Mouse (Mus musculus): ENCODE data around the gene Kctd19. TPM values are rescaled to one million over a fixed set of nuclear protein-coding genes. Genes with fewer than 3 reads are reported as not detected.

Gene Kctd19
- not detected in 2 replicates for polyA plus RNA-seq (2014; fragmentation: Nextera tagmentation; extraction: Ambion mirVana)

GRCm38 (mm10) chr8:105413391-105413790 lies at the start of gene Kctd19, which contains the start of gene Lrrc36:
Gene Kctd19 (minus strand): TSS chr8:105413502.
Gene Lrrc36 (plus strand): TSS chr8:105413571.
- peak; percentile 53 for DNase-seq
- WGBS = 2% methylated on average over 34 of the region's 34 CpGs

GRCm38 (mm10) chr8:105461085-105461803 lies 47.9 kb upstream of the Kctd19 start:
- WGBS = 72% methylated on average over 13 of the region's 13 CpGs
- no peak overlapping the region for H3K4me2 ChIP-seq (ENCODE audit: low read length)
- no peak for ATAC-seq (ENCODE audit: low FRiP score, low TSS enrichment)

More at GRCm38 (mm10) chr8:105413391-105413790, at the start of gene Kctd19, which contains the start of gene Lrrc36:
- Histone ChIP-seq H3K9me3 (ENCODE audit: control insufficient read depth, low read length) (no peaks in the 10 kb centered on the region), H3K9ac (replicated peaks; ENCODE audit: low read length) (no peak within 1 kb of the TSS), H3K4me2 (ENCODE audit: low read length) (peak within 1 kb of the TSS; percentile 53), H3K4me1 (ENCODE audit: control insufficient read depth, insufficient read depth, low read length) (peaks cover 6% of the 10 kb centered on the region), H3K4me3 (replicated peaks; ENCODE audit: low read depth, low read length) (peak within 1 kb of the TSS; percentile 27), H3K27me3 (ENCODE audit: control insufficient read depth, insufficient read depth, low read length) (0 out of 2 replicates have a peak, but pooled peaks cover 4% of the 10 kb centered on the region), H3K27ac (replicated peaks; ENCODE audit: low read depth, low read length) (no peak within 1 kb of the TSS), H3K36me3 (ENCODE audit: control insufficient read depth, insufficient read depth, low read length) (no peaks in the 10 kb centered on the region)
- ATAC-seq (ENCODE audit: low FRiP score, low TSS enrichment) = peak; percentile 50; the same call in 1 of the 2 replicates

GRCm38 (mm10) chr8:105455218-105455617 lies 41.9 kb upstream of the Kctd19 start:
- no peak overlapping the region for H3K9ac ChIP-seq (replicated peaks; ENCODE audit: low read length)
- H3K27ac ChIP-seq (replicated peaks; ENCODE audit: low read depth, low read length) = no peak overlapping the region
- ATAC-seq (ENCODE audit: low FRiP score, low TSS enrichment) (no peak), DNase-seq (no peak)
- H3K4me1 ChIP-seq (ENCODE audit: control insufficient read depth, insufficient read depth, low read length) = no peaks in the 10 kb centered on the region
- WGBS = 70% methylated on average over 10 of the region's 10 CpGs
- no peak overlapping the region for H3K4me2 ChIP-seq (ENCODE audit: low read length)
- H3K27me3 ChIP-seq (ENCODE audit: control insufficient read depth, insufficient read depth, low read length) = no peaks in the 10 kb centered on the region
- H3K4me3 ChIP-seq (replicated peaks; ENCODE audit: low read depth, low read length) = no peak overlapping the region
- H3K36me3 ChIP-seq (ENCODE audit: control insufficient read depth, insufficient read depth, low read length) = no peaks in the 10 kb centered on the region
- H3K9me3 ChIP-seq (ENCODE audit: control insufficient read depth, low read length) = no peaks in the 10 kb centered on the region

More at GRCm38 (mm10) chr8:105461085-105461803, 47.9 kb upstream of the Kctd19 start:
- H3K27ac ChIP-seq (replicated peaks; ENCODE audit: low read depth, low read length) = no peak overlapping the region
- H3K4me1 ChIP-seq (ENCODE audit: control insufficient read depth, insufficient read depth, low read length) = 0 out of 2 replicates have a peak, but pooled peaks cover 10% of the 10 kb centered on the region
- DNase-seq = no peak
- no peak overlapping the region for H3K4me3 ChIP-seq (replicated peaks; ENCODE audit: low read depth, low read length)
- H3K27me3 ChIP-seq (ENCODE audit: control insufficient read depth, insufficient read depth, low read length) = no peaks in the 10 kb centered on the region
- no peak overlapping the region for H3K9ac ChIP-seq (replicated peaks; ENCODE audit: low read length)
- H3K9me3 ChIP-seq (ENCODE audit: control insufficient read depth, low read length) = no peaks in the 10 kb centered on the region
- H3K36me3 ChIP-seq (ENCODE audit: control insufficient read depth, insufficient read depth, low read length) = no peaks in the 10 kb centered on the region

GRCm38 (mm10) chr8:105454088-105454487 lies 40.8 kb upstream of the Kctd19 start:
- no peak overlapping the region for H3K4me2 ChIP-seq (ENCODE audit: low read length)
- no peak for ATAC-seq (ENCODE audit: low FRiP score, low TSS enrichment)
- H3K27ac ChIP-seq (replicated peaks; ENCODE audit: low read depth, low read length) = no peak overlapping the region
- no peak for DNase-seq
- no peaks in the 10 kb centered on the region for H3K27me3 ChIP-seq (ENCODE audit: control insufficient read depth, insufficient read depth, low read length)
- H3K4me1 ChIP-seq (ENCODE audit: control insufficient read depth, insufficient read depth, low read length) = no peaks in the 10 kb centered on the region
- H3K4me3 ChIP-seq (replicated peaks; ENCODE audit: low read depth, low read length) = no peak overlapping the region
- H3K9me3 ChIP-seq (ENCODE audit: control insufficient read depth, low read length) = no peaks in the 10 kb centered on the region
- H3K9ac ChIP-seq (replicated peaks; ENCODE audit: low read length) = no peak overlapping the region
- 69% methylated on average over 5 of the region's 5 CpGs for WGBS
- no peaks in the 10 kb centered on the region for H3K36me3 ChIP-seq (ENCODE audit: control insufficient read depth, insufficient read depth, low read length)

- no peaks in the 10 kb centered on the region for H3K27me3 ChIP-seq (ENCODE audit: control insufficient read depth, insufficient read depth, low read length)
- H3K4me3 ChIP-seq (replicated peaks; ENCODE audit: low read depth, low read length) = no peak overlapping the region
- H3K36me3 ChIP-seq (ENCODE audit: control insufficient read depth, insufficient read depth, low read length) = no peaks in the 10 kb centered on the region
- H3K27ac ChIP-seq (replicated peaks; ENCODE audit: low read depth, low read length) = no peak overlapping the region
- H3K9ac ChIP-seq (replicated peaks; ENCODE audit: low read length) = no peak overlapping the region
- no peaks in the 10 kb centered on the region for H3K4me1 ChIP-seq (ENCODE audit: control insufficient read depth, insufficient read depth, low read length)
- no peak overlapping the region for H3K4me2 ChIP-seq (ENCODE audit: low read length)
- ATAC-seq (ENCODE audit: low FRiP score, low TSS enrichment) (no peak), DNase-seq (no peak)
- no peaks in the 10 kb centered on the region for H3K9me3 ChIP-seq (ENCODE audit: control insufficient read depth, low read length)
- WGBS = 84% methylated on average over 5 of the region's 5 CpGs
Observed at GRCm38 (mm10) chr8:105453296-105453695, 40.0 kb upstream of the Kctd19 start.

- ATAC-seq (ENCODE audit: low FRiP score, low TSS enrichment) = no peak
- WGBS = 67% methylated on average over 15 of the region's 15 CpGs
- no peaks in the 10 kb centered on the region for H3K36me3 ChIP-seq (ENCODE audit: control insufficient read depth, insufficient read depth, low read length)
- H3K4me2 ChIP-seq (ENCODE audit: low read length) = no peak overlapping the region
- H3K9ac ChIP-seq (replicated peaks; ENCODE audit: low read length) = no peak overlapping the region
- no peaks in the 10 kb centered on the region for H3K4me1 ChIP-seq (ENCODE audit: control insufficient read depth, insufficient read depth, low read length)
- H3K9me3 ChIP-seq (ENCODE audit: control insufficient read depth, low read length) = no peaks in the 10 kb centered on the region
- H3K27ac ChIP-seq (replicated peaks; ENCODE audit: low read depth, low read length) = no peak overlapping the region
- no peak for DNase-seq
- H3K27me3 ChIP-seq (ENCODE audit: control insufficient read depth, insufficient read depth, low read length) = no peaks in the 10 kb centered on the region
- H3K4me3 ChIP-seq (replicated peaks; ENCODE audit: low read depth, low read length) = no peak overlapping the region
Observed at GRCm38 (mm10) chr8:105451903-105452603, 38.8 kb upstream of the Kctd19 start.

GRCm38 (mm10) chr8:105450977-105451376 lies 37.7 kb upstream of the Kctd19 start:
- Histone ChIP-seq H3K4me2 (ENCODE audit: low read length) (no peak overlapping the region), H3K9ac (replicated peaks; ENCODE audit: low read length) (no peak overlapping the region), H3K4me1 (ENCODE audit: control insufficient read depth, insufficient read depth, low read length) (0 out of 2 replicates have a peak, but pooled peaks cover 3% of the 10 kb centered on the region), H3K36me3 (ENCODE audit: control insufficient read depth, insufficient read depth, low read length) (no peaks in the 10 kb centered on the region), H3K27ac (replicated peaks; ENCODE audit: low read depth, low read length) (no peak overlapping the region), H3K4me3 (replicated peaks; ENCODE audit: low read depth, low read length) (no peak overlapping the region), H3K27me3 (ENCODE audit: control insufficient read depth, insufficient read depth, low read length) (no peaks in the 10 kb centered on the region), H3K9me3 (ENCODE audit: control insufficient read depth, low read length) (no peaks in the 10 kb centered on the region)
- WGBS = 28% methylated on average over 1 of the region's 1 CpGs
- DNase-seq (no peak), ATAC-seq (ENCODE audit: low FRiP score, low TSS enrichment) (no peak)

- Histone ChIP-seq H3K27ac (replicated peaks; ENCODE audit: low read depth, low read length) (no peak overlapping the region), H3K27me3 (ENCODE audit: control insufficient read depth, insufficient read depth, low read length) (no peaks in the 10 kb centered on the region), H3K9ac (replicated peaks; ENCODE audit: low read length) (no peak overlapping the region), H3K36me3 (ENCODE audit: control insufficient read depth, insufficient read depth, low read length) (no peaks in the 10 kb centered on the region), H3K4me2 (ENCODE audit: low read length) (no peak overlapping the region), H3K4me1 (ENCODE audit: control insufficient read depth, insufficient read depth, low read length) (peaks cover 8% of the 10 kb centered on the region; the same call in 1 of the 2 replicates), H3K9me3 (ENCODE audit: control insufficient read depth, low read length) (no peaks in the 10 kb centered on the region), H3K4me3 (replicated peaks; ENCODE audit: low read depth, low read length) (no peak overlapping the region)
- 94% methylated on average over 5 of the region's 5 CpGs for WGBS
- DNase-seq (no peak), ATAC-seq (ENCODE audit: low FRiP score, low TSS enrichment) (no peak)
Observed at GRCm38 (mm10) chr8:105448596-105448995, 35.3 kb upstream of the Kctd19 start.
